Mouse (Mus musculus) heart, adult 11 months (tissue): ENCODE results near the gene Rbm4b.
"Not testable (repeated sequence)": the region's sequence is repeated elsewhere in the genome, so short reads cannot be mapped to it uniquely, and the experiment has no call there.

Experiments used
- DNase-seq: peaks from one replicate; pipeline ENCODE4 v3.0.0; 2022

Rbm4b gene

DNA sequence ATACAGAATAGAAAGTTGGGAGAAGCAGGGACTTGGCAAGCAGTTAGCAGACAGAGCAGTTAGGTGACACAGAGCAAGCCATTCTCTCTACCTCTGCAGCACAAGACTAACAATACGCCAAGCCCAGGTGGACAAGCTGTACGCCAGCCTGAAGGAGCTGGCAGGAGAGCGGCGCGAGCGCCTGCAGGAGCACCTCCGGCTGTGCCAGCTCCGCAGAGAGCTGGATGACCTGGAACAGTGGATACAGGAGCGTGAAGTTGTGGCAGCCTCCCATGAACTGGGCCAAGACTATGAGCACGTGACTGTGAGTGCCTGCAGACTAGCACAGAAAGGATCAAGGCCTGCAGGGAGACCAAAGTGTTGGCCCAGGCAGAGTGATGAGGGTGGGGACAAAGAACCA, 10.6 kb upstream of the Rbm4b start:
- peak; percentile 88 for DNase-seq

DNA sequence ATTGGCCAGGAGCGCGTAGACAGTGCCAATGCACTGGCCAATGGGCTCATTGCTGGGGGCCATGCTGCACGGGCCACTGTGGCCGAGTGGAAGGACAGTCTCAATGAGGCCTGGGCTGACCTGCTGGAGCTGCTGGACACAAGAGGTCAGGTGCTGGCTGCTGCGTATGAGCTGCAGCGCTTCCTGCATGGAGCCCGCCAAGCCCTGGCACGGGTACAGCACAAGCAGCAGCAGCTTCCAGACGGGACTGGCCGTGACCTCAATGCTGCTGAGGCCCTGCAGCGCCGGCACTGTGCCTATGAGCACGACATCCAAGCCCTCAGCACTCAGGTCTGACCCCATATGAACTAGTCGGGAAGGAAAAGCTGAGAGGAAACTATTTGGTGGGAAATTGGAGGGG, 9.7 kb upstream of the Rbm4b start:
- DNase-seq: peak; percentile 96

DNA sequence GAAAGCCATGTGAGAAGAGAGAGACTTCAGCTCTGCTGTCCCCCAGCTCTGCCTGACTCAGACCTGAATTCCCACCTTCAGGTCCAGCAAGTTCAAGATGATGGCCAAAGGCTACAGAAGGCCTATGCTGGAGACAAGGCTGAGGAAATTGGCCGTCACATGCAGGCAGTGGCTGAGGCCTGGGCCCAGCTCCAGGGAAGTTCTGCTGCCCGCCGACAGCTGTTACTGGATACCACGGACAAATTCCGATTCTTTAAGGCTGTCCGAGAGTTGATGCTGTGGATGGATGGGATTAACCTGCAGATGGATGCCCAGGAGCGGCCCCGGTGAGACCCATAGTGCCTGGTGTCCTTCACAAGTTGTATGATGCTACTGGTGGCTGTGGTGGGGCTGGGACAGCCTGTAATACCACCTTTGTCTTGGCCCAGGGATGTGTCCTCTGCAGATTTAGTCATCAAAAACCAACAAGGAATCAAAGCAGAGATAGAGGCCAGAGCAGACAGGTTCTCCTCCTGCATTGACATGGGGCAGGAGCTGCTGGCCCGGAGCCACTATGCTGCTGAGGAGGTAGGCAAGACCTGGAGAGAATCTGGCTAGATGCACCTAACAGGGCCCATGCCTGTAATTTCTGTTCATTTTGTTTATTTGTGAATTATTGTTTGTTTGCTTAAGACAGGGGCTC, 8.5 kb upstream of the Rbm4b start:
- DNase-seq: peak; percentile 80

DNA sequence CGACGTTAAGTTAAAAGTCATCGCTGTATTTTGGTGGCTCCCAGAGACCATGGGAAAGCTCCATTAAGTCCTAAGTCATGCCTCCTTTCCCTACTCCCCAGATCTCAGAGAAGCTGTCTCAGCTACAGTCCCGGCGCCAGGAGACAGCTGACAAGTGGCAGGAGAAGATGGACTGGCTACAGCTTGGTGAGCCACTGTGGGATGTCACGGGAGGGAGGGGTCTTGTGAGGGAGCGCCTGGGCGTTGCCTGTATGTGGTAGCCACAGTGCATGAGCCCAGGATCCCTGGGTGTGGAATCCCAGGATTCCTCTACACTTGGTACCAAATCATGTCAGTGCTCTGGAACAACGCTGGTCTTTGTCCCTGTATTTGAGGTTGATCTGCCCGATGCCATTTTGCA, 7.8 kb upstream of the Rbm4b start:
- DNase-seq: peak; percentile 86

DNA sequence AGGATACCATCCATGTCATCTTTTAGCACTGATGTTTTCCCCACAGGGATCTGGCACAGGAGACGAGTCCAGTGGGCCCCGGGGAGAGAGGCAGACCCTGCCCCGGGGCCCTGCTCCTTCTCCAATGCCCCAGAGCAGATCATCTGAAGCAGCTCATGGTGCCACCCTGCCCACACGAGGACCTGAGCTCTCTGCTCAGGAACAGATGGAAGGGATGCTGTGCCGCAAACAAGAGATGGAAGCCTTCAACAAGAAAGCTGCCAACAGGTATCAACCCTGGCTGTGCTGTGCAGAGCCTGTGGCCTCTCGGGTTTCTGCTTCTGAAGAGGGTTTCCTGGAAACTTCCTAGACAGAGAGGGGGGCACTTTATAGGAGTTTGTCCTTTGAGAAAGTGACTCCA, 6.3 kb upstream of the Rbm4b start:
- no peak for DNase-seq

DNA sequence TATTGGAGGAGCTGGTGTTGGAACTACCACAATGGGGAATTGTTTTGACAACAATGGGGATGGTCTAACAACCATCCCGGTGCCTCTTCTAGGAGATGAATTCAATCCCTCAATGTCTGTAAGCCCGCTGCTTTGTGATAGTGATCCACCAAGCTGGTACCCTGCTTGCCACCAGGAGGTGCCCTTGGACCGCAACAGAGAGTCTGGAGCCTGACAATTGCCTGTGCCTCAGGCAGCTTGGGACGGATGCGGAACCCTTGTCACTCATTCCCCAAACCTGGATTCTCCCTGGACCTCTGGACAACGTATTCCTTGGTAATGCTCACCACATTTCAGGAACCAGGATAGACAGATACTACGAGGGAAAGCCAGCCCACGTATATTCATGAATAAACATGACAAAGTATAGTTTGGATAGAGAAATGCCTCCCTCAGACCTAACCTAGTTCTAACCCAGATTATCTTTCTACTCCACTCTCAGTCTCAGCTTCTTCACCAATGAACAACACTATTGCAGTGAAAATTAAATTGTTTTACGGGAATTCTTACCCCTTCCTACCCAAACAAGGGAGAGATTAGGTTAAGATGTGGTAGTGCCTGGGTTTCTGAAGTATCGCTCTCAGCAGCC, 618 bp upstream of the Rbm4b start:
- DNase-seq: peak; percentile 98

DNA sequence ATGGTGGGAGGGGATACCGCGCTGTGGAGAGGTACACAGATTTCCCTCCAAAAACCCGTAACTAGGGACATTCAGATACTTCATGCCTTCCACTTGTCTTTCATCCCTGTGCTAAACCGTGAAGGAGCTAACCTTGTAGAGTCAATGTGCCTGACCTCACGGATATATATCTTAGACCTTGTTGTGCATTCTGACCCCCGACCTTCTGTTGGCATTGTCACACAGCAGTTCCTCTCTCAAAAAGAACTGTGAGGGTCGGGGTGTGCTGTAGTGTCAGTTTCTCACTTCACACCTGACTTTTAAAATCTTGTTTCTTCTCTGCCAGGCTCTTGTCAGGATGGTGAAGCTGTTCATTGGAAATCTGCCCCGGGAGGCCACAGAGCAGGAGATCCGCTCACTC, 624 bp downstream of the Rbm4b start:
- no peak for DNase-seq

DNA sequence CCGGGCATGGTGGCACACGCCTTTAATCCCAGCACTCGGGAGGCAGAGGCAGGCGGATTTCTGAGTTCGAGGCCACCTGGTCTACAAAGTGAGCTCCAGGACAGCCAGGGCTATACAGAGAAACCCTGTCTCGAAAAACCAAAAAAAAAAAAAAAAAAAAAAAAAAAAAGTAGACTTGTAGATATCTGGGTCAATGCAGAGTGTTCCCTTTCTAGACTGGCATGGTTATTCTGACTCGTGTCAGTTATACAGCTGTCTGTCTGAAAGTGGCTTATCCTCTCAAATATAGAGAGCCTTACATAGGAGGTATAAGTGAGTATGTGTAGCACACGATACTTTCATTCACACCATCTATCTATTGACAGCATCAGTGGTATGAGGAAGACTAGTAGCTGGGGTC, 4.2 kb downstream of the Rbm4b start:
- DNase-seq: not testable (repeated sequence)

DNA sequence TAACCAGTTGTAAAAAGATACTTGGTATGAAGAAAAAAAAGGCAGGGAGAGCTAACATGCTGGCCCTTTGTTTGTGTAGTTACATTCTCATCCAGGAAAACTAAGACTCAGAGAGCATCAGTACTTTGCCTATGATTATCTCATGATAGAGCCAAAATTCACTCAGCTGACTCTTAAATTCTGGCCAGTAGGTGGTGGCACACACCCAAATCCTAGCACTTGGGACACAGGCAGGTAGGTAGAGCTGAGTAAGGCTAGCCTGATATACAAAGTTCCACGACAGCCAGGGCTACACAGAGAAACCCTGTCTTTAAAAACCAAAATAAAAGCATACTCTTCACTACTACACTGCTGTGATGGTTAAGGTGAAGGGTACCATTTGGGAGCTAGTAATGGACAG, 6.6 kb downstream of the Rbm4b start:
- peak; percentile 78 for DNase-seq

DNA sequence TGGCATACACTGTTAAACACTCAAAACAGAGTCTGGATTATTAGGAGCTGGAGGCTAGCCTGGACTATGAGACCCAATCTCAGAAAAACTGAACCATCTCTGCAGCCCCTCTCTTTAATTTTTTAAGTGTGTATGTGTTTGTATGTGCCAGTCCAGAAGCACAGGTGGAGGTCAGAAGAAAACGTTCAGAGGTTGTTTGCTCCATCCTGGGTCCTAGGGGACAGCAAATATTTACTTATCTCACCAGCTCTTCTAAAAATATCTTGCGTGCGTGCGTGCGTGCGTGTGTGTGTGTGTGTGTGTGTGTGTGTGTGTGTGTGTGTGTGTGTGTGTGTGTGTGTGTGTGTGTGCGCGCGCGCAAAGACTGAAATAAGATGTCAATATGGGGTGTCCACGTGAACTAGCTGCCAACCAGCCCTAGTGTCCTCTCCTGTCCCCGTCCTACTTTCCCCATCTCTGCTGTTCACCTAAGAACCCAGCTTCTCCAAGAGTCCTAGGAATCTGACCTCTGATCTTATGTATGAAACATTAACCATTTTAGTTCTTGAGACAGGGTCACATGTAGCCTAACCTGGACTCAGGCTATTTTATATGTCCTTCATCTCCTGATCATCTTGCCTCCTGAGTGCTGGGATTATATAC, 11.3 kb downstream of the Rbm4b start:
- DNase-seq: peak; percentile 74

DNA sequence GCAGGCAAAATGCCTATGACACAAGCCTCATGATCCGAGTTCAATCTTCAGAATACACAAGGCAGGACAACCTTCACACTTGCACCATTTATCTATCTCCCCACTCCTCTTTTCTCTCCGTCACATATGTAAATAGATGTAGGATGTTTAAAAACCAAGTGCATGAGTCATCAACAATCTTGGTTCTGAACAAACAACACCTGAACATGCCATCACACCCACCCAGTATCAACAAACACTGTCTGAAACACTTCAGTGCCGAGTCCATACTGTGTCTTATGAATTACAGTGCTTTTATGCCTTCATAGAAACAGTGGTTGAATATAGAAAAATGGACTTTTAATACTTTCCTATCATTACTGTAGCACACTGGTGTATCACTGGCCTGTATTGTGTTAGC, 16.5 kb downstream of the Rbm4b start:
- peak; percentile 73 for DNase-seq

DNA sequence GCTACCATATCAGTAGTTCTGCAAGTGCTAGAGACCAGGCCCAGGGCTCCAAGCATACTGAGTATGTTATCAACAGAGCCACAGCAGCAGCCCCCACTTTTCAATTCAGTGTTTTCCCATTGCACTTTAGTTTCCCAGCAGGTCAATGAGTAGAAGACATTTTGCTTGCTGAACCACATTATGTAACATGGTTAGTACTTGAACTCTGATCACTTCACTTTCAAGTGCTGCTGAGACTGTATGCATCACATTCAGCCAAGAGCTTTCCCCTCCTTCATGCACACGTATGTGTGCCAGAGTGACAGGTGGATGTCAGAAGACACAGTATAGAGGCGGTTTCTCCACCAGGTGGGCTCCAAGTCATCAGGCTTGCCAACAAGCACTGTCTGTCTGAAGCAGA, 26.6 kb downstream of the Rbm4b start:
- peak; percentile 71 for DNase-seq

DNA sequence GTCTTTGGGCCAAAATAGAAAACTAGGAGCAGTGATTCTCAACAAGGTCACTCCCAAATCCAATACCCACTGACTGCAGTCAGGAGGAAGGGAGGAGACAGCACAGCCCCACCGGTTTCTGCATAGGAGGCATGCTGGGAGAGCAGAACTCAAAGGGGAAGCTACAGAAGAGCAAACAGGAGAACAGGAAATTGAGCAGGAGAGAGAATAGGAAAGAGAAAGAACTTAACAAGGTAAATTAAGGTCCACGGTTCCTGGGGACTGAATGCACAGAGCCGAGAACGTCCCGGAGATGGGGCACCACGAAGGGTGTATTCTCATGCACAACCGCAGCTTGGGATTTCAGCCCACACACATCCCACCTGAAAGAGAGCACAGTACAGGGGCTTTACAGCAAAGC, 28.9 kb downstream of the Rbm4b start:
- DNase-seq: peak; percentile 54

DNA sequence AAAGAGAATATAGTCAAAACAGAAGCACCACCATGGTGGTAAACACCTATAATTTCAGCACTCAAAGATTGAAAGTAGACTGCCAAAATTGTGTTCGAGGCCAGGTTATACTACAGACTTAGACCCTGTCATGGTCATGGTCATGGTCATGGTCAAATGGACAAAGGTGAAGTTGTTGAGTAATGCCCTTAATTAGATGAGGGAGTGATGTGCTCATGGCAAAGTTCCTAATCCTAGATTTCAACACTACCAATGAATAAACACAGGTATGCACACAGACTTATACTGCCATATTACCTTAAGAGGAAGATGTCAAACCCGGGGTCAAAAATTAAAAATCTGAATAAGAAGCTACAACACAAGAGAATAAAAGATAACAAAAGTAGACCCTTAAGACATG, 30.0 kb downstream of the Rbm4b start:
- peak; percentile 31 for DNase-seq

DNA sequence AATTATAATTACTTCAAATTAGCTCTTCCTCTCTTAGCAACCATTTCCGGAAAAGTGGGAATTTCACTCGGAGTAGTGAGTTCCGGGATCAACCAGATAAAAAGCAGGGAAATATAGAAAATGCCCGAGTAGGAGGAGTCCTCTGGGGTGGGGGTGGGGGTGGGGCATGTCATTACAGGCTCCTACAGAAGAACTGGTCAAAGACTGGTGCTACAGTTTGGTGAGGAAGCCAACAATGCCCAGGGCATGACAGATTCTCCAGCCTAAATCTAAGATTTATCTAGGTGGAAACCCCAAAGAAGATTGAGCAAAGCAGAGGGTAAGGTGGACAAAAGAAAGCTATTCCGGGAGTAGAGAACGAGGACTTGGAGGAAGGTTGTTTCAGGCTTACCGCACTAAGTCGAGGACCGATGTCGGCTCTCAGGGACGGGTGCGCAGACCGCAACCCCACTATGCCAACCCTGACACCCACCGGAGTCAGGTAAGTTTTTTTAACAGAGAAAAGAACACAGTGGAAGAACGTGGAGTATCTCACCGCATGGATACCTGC, 37.1 kb downstream of the Rbm4b start:
- DNase-seq: no peak

DNA sequence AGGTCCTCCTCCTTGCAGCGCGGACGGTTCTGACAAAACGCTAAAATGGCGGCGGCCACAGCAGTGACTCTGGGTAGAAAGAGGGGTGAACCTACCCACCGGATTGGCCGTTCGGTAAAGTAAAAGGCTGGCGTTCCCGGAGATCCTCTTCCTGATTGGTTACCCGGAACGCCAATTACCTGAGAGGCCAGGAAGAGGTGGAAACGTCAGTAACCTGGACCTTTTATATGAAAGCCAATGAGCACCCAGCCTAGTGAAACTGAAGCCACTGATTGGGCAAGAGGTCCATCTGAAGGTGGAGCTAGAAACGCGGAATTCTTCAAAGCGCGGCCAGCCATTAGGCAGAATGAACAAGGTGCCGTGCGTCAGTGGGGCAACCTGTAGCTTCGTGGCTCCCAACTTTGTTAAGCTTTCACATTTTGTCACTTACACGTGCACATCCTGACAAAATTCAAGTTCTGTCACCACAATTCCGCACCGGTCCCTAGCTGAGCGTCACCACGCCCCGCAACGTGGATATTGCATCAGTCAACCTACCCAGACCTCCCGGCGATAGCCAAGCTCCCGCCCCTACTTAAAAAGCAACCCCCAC, 37.6 kb downstream of the Rbm4b start, which contains the start of gene Rbm4:
Rbm4 (minus strand) TSS at position 71 of the 592 bp plus-strand sequence.
- peak; percentile 100 for DNase-seq

DNA sequence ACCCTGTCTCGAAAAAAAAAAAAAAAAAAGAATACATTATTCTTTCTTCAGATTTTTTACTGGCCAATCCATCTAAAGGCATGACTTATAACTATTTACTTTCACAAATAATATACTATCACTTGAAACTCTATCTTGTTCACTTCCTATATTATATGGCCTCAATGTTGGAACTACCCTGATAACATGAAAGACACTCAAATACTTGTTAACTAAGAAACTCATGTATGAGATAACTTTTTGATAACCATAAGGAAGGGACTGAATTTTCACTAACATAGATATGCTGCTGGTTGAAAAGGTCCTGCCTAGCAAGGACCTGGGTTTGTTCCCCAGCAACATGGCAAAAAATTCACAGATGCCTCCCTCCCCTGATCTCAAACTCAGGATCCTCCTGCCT, 39.6 kb downstream of the Rbm4b start:
- DNase-seq: no peak

DNA sequence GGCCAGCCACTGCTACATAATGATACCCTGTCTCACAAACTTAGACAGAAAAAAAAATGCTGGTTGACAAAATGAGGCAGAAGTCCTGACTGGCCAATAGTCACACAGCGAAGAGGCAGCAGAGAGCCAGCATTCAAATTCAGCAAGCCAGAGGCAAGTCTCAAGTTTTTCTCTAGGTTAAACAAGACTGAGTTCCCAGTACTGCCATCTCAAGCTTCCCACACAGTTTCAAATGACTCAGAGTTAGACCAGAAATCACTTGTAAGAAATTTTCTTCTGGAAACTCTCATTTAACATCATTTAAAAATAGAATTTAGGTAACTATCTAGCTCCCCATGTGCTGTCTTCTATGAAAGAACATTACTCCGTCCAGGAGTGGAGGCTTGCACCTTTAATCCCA, 41.5 kb downstream of the Rbm4b start:
- peak; percentile 52 for DNase-seq

DNA sequence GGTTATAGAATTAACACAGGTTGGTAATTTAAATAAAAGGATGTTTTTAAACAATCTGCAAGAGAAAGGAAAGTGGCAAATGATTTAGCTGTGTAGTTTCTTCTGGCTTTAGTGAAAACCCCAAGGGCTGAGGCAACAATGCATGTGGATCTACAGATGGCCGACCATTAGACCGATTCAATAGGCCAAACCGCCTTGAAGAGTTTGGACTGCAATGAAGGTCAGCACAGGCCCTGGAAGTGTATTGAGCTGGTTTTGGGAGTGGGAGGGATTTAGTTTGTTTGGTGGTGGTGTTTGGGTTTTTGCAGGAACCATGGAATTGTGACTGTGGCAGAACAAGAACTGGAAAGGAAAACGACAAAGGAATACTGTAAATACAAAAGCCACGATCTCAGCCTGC, 42.8 kb downstream of the Rbm4b start:
- DNase-seq: peak; percentile 75

DNA sequence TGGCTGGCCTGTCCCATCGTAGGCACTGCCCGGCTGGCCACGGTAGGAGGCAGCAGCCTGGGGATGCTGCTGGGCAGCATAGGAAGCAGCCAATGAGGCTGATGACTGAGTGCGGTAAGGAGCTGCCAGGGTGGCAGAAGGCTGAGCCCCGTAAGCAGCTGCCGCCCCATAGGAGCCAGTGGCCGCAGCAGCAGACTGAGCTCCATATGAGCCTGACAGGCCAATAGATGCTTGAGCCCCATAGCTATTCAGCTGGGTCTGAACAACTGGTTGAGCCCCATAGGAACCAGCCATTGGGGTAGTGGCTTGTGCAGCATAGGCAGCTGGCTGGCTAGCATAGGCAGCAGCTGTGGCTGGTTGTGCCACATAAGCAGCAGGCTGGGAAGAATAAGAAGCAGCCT, 46.4 kb downstream of the Rbm4b start:
- no peak for DNase-seq

DNA sequence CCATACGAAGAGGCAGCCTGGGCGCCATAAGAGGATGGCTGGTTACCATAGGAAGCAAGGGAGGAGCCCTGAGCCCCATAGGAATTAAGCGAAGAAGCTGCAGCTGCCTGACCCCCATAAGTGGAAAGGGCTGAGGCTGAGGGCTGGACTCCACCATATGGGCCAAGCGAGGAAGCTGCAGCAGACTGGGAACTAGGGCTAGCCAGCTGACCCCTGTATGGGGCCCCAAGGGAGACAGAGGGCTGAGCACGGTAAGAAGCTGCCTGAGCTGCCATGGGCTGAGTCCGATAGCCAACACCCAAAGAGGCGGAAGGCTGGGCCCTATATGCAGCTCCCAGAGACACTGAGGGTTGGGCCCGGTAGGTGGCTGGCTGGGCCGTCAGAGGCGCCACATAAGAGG, 47.0 kb downstream of the Rbm4b start:
- peak; percentile 93 for DNase-seq

DNA sequence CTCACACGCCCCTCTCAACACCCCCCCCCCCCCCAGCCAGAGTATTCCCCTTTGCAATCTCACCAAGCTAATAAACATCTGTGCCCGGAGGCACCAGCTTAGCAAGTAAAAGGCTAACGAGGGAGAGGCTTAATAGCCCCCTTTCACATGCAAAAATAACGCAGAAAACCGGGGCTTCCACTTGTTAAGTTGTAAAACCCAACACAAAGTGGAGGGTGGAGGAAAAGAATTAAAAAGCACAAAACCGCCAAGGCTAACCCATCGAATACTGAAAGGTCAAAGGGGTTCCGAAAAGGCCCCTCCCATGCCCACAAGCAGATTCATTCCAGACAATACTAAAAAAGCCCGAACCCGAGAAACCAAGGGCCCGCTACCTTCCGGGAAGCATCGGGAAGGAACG, 54.0 kb downstream of the Rbm4b start:
- DNase-seq: no peak

DNA sequence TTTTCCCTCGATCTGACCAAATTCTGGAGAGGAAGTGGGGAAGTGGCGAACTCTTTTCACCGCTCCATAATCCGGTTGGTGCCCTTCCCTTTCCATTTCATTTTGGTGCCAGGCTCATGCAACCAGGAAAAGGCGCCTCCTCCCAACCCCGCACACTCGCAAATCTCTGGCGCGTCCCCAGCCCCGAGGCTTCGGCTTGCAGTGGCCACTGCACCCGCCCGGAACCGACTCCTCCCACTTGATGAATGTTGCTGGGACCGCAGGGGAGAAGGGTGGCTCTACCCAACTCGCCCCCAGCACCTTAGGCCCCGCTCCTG, 54.4 kb downstream of the Rbm4b start:
- DNase-seq: no peak
